Mouse (Mus musculus): ENCODE data around the gene Irf8. TPM values are rescaled to one million over a fixed set of nuclear protein-coding genes. Genes with fewer than 3 reads are reported as not detected.
"Not testable (repeated sequence)": the region's sequence is repeated elsewhere in the genome, so short reads cannot be mapped to it uniquely, and the experiment has no call there.

The Irf8 gene
- polyA plus RNA-seq, 1 experiment from 2014 or later, result 4.8 TPM

DNA sequence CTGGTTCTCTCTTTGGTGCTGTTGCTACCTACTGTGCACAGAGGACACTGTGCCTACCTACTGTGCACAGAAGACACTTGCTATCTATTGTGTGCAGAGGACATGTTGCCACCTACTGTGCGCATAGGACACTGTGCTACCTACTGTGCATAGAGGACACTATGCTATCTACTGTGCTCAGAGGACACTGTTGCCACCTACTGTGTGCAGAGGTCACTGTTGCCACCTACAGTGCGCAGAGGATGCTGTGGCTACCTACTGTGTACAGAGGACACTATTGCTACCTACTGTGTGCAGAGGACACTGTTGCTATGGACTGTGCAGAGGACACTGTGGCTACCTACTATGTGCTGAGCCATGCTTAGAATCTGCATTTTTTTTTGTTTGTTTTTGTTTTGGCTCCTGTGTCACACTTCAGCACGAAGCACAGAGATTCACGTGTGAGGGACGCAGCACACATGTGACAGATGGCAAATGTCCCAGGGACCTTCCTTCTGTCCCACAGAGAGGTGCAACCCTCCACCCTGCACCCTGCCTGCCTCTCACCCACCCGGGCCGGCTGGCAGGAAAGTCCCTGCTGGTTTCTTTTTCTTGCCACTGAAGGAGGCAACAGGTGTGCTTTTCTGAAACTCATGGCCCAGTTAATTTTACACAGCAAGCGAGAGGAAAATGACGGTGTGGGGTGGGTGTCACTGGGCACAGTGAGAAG lies 61.0 kb downstream of the Irf8 start:
- H3K27ac ChIP-seq (ENCODE audit: low read depth, low read length), result no peak overlapping the region
- no peak overlapping the region for H3K9ac ChIP-seq (ENCODE audit: low read depth, low read length)
- H3K36me3 ChIP-seq (ENCODE audit: control insufficient read depth, insufficient read depth, low read length), result no peaks in the 10 kb centered on the region
- 85% methylated on average over 9 of the region's 9 CpGs for WGBS
- H3K4me2 ChIP-seq (ENCODE audit: low read length), result no peak overlapping the region
- H3K4me3 ChIP-seq (ENCODE audit: low read length), result no peak overlapping the region
- ATAC-seq, result no peak
- no peaks in the 10 kb centered on the region; the same call in 1 of the 2 replicates for H3K4me1 ChIP-seq (ENCODE audit: control insufficient read depth, insufficient read depth, low read depth, low read length)
- H3K9me3 ChIP-seq (ENCODE audit: control insufficient read depth, low read length), result no peaks in the 10 kb centered on the region
- peaks cover 6% of the 10 kb centered on the region for H3K27me3 ChIP-seq (replicated peaks; ENCODE audit: control insufficient read depth, insufficient read depth, low read length)

DNA sequence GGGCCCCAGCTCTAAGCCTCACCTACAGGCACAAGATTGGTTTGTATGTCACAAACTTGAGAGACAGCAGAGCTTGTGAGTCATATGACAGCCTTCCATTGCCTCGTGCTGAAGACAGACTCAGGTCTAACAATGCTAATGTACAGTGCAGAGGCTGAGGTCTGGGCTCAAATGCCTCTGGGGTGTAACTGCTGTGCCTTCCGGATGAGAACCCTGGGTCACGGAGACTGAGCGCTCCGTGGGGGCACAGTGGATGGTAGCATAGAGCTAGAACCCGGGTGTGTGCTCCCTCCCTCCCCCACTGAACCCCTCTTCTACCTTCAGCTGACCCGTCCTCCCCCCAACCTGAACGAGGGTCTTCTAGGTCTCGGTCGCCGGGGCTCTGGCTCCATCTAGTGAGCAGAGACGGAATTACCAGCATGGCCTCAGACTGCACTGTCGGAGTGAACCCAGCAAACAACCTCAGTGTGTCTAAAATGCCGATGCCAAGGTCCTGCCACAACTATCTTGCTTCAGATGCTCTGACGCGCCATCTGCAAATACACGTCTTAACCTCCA lies 64.2 kb downstream of the Irf8 start:
- Histone ChIP-seq H3K4me3 (ENCODE audit: low read length) (no peak overlapping the region; the same call in 1 of the 2 replicates), H3K4me1 (ENCODE audit: control insufficient read depth, insufficient read depth, low read depth, low read length) (no peaks in the 10 kb centered on the region; the same call in 1 of the 2 replicates), H3K36me3 (ENCODE audit: control insufficient read depth, insufficient read depth, low read length) (no peaks in the 10 kb centered on the region), H3K4me2 (ENCODE audit: low read length) (peak overlapping the region; percentile 54), H3K9ac (ENCODE audit: low read depth, low read length) (peak overlapping the region; percentile 47; the same call in 1 of the 2 replicates), H3K27ac (ENCODE audit: low read depth, low read length) (no peak overlapping the region), H3K9me3 (ENCODE audit: control insufficient read depth, low read length) (no peaks in the 10 kb centered on the region), H3K27me3 (replicated peaks; ENCODE audit: control insufficient read depth, insufficient read depth, low read length) (peaks cover 6% of the 10 kb centered on the region)
- 7% methylated on average over 14 of the region's 17 CpGs for WGBS
- peak; percentile 66 for ATAC-seq

DNA sequence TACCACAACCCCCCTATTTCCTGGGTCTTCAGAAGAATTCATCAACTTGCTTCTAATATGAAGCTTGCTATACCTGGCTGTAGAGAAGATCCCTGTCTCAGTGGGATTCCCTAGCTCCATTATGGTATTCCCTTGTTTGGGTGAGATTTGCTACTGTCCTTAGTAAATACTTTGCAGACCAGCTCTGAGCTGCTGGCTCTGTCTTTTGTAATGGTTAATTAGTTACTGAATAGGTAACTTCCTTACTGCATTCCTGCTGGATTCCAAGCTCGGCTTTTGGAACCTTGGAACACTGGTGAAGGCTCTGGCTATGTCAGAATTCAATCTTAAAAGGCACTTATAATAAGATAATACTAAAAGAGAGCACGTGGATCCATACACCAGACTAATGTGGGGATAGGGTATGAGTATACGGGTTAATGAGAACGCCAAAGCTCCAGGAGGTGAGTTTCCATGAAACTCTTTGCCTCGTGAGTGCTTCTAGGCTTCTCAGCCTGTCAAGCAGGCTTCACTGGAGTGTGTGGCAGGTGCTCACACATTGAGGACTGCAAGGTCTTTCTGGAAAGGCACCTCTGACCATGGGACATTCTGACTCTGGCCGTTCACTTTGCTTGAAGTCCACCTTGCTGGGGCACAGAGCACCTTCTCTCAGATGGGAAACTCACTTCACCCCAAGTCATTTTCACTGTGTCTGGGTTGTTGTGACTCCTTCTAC lies 67.7 kb downstream of the Irf8 start:
- WGBS, result 52% methylated on average over 6 of the region's 6 CpGs
- ATAC-seq; H3K27ac ChIP-seq (ENCODE audit: low read depth, low read length); H3K9me3 ChIP-seq (ENCODE audit: control insufficient read depth, low read length); H3K4me3 ChIP-seq (ENCODE audit: low read length); H3K27me3 ChIP-seq (replicated peaks; ENCODE audit: control insufficient read depth, insufficient read depth, low read length); H3K4me2 ChIP-seq (ENCODE audit: low read length); H3K9ac ChIP-seq (ENCODE audit: low read depth, low read length); H3K36me3 ChIP-seq (ENCODE audit: control insufficient read depth, insufficient read depth, low read length); H3K4me1 ChIP-seq (ENCODE audit: control insufficient read depth, insufficient read depth, low read depth, low read length): not testable (repeated sequence)

DNA sequence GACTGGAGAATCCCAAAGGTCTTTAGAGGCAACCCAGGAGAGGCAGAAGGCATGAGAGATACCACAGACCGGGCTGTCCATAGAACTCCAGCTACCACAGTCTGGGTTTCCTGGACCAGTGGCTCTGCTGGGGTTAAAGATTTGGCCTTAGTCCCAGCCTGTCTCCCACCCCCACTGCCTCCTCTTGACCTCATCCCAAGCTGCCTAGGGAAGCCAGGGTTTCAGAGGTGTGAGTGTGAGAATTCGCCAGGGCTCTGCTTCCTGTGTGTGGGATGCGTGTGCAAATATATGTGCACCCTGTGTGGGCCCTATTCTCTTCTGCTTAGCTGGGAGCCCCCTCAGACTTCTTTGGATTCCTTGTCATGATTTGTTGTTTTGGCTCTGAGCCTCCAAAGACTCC lies 68.6 kb downstream of the Irf8 start:
- no peak for ATAC-seq
- H3K27ac ChIP-seq (ENCODE audit: low read depth, low read length), result no peak overlapping the region
- WGBS, result 75% methylated on average over 3 of the region's 3 CpGs
- no peak overlapping the region for H3K4me2 ChIP-seq (ENCODE audit: low read length)
- H3K9ac ChIP-seq (ENCODE audit: low read depth, low read length), result no peak overlapping the region
- H3K36me3 ChIP-seq (ENCODE audit: control insufficient read depth, insufficient read depth, low read length), result no peaks in the 10 kb centered on the region
- H3K9me3 ChIP-seq (ENCODE audit: control insufficient read depth, low read length), result no peaks in the 10 kb centered on the region
- H3K27me3 ChIP-seq (replicated peaks; ENCODE audit: control insufficient read depth, insufficient read depth, low read length), result peaks cover 6% of the 10 kb centered on the region
- H3K4me3 ChIP-seq (ENCODE audit: low read length), result no peak overlapping the region
- H3K4me1 ChIP-seq (ENCODE audit: control insufficient read depth, insufficient read depth, low read depth, low read length), result no peaks in the 10 kb centered on the region; the same call in 1 of the 2 replicates

Other genes starting within 250 kb of the Irf8 start
- gene Gins2, start 147.1 kb upstream of the Irf8 start, polyA plus RNA-seq (2015; fragmentation: Nextera tagmentation; extraction: Ambion mirVana), result 20.6 and 22.0 TPM in 2 replicates
- gene 1190005I06Rik, start 88.7 kb upstream of the Irf8 start, polyA plus RNA-seq (2015; fragmentation: Nextera tagmentation; extraction: Ambion mirVana), result 18.3 and 20.5 TPM in 2 replicates
- 6.5 and 7.9 TPM in 2 replicates for gene Gm27021, start 68.3 kb upstream of the Irf8 start, polyA plus RNA-seq (2015; fragmentation: Nextera tagmentation; extraction: Ambion mirVana)
- 1,225 and 1,379 TPM in 2 replicates for gene Cox4i1, start 68.1 kb upstream of the Irf8 start, polyA plus RNA-seq (2015; fragmentation: Nextera tagmentation; extraction: Ambion mirVana)
- 118 and 124 TPM in 2 replicates for gene Emc8, start 67.8 kb upstream of the Irf8 start, polyA plus RNA-seq (2015; fragmentation: Nextera tagmentation; extraction: Ambion mirVana)

Data from hindbrain, embryonic 16.5 days (tissue).